Mouse (Mus musculus): Measurements from ENCODE around the gene Ano9.

Gene Ano9

GRCm38 (mm10) chr7:141099911-141100691 is 17.5 kb downstream of the Ano9 start, which contains the start of gene Sigirr:
TSS of gene Sigirr (minus strand) at chr7:141100572.
- peak; percentile 43 for DNase-seq

GRCm38 (mm10) chr7:141097177-141097576 is 20.4 kb downstream of the Ano9 start:
- no peak for DNase-seq

- DNase-seq, result no peak
Observed at GRCm38 (mm10) chr7:141096649-141097056, 21.0 kb downstream of the Ano9 start.

- no peak for DNase-seq
Observed at GRCm38 (mm10) chr7:141096021-141096420, 21.6 kb downstream of the Ano9 start.

- DNase-seq, result no peak
Observed at GRCm38 (mm10) chr7:141094487-141095205, 23.0 kb downstream of the Ano9 start.

GRCm38 (mm10) chr7:141093950-141094349 is 23.7 kb downstream of the Ano9 start:
- no peak for DNase-seq

GRCm38 (mm10) chr7:141092051-141092735 is 25.4 kb downstream of the Ano9 start:
- peak; percentile 86 for DNase-seq

GRCm38 (mm10) chr7:141090228-141090627 is 27.4 kb downstream of the Ano9 start:
- no peak for DNase-seq

GRCm38 (mm10) chr7:141088473-141088872 is 29.1 kb downstream of the Ano9 start:
- no peak for DNase-seq

GRCm38 (mm10) chr7:141087894-141088293 is 29.7 kb downstream of the Ano9 start:
- DNase-seq, result no peak

- DNase-seq, result no peak
Observed at GRCm38 (mm10) chr7:141079481-141080449, 37.8 kb downstream of the Ano9 start.

GRCm38 (mm10) chr7:141078876-141079275 is 38.7 kb downstream of the Ano9 start:
- DNase-seq, result no peak

GRCm38 (mm10) chr7:141077841-141078240 is 39.8 kb downstream of the Ano9 start, which contains the start of gene Pkp3:
TSS of gene Pkp3 (plus strand) at chr7:141078218.
- DNase-seq, result no peak

- no peak for DNase-seq
Observed at GRCm38 (mm10) chr7:141073782-141074181, 43.8 kb downstream of the Ano9 start.

GRCm38 (mm10) chr7:141072017-141072745 is 45.4 kb downstream of the Ano9 start:
- no peak for DNase-seq

GRCm38 (mm10) chr7:141070058-141070862 is 47.3 kb downstream of the Ano9 start:
- peak; percentile 87 for DNase-seq

GRCm38 (mm10) chr7:141068351-141068750 is 49.3 kb downstream of the Ano9 start:
- no peak for DNase-seq

GRCm38 (mm10) chr7:141064576-141064975 is 53.0 kb downstream of the Ano9 start:
- DNase-seq, result no peak

- no peak for DNase-seq
Observed at GRCm38 (mm10) chr7:141064175-141064574, 53.4 kb downstream of the Ano9 start.

GRCm38 (mm10) chr7:141063353-141063752 is 54.3 kb downstream of the Ano9 start:
- no peak for DNase-seq

- no peak for DNase-seq
Observed at GRCm38 (mm10) chr7:141062525-141062924, 55.1 kb downstream of the Ano9 start.
